Mouse (Mus musculus): Measurements from ENCODE around the gene Tpi1.

Tpi1 gene

GRCm38 (mm10) chr6:124813933-124814332 is at the start of gene Tpi1:
Tpi1 (minus strand) TSS chr6:124814296.
- DNase-seq = peak; percentile 80 to 86

GRCm38 (mm10) chr6:124863125-124863657 is 49.1 kb upstream of the Tpi1 start:
- no peak for DNase-seq

- no peak for DNase-seq
Observed at GRCm38 (mm10) chr6:124862406-124863124, 48.5 kb upstream of the Tpi1 start.

GRCm38 (mm10) chr6:124861802-124862201 is 47.7 kb upstream of the Tpi1 start:
- no peak for DNase-seq

GRCm38 (mm10) chr6:124861266-124861665 is 47.2 kb upstream of the Tpi1 start:
- DNase-seq = no peak

GRCm38 (mm10) chr6:124860511-124860910 is 46.4 kb upstream of the Tpi1 start:
- no peak for DNase-seq

- DNase-seq = peak; percentile 65 to 89
Observed at GRCm38 (mm10) chr6:124859725-124860124, 45.6 kb upstream of the Tpi1 start.

GRCm38 (mm10) chr6:124858561-124859318 is 44.6 kb upstream of the Tpi1 start:
- DNase-seq = no peak

- DNase-seq = no peak
Observed at GRCm38 (mm10) chr6:124857840-124858530, 43.9 kb upstream of the Tpi1 start.

GRCm38 (mm10) chr6:124856916-124857839 is 43.1 kb upstream of the Tpi1 start, which contains the start of gene P3h3:
P3h3 (minus strand) TSS chr6:124857752.
- DNase-seq = peak; percentile 62 to 72

- no peak for DNase-seq
Observed at GRCm38 (mm10) chr6:124856321-124856720, 42.2 kb upstream of the Tpi1 start.

- no peak for DNase-seq
Observed at GRCm38 (mm10) chr6:124854647-124855046, 40.6 kb upstream of the Tpi1 start.

GRCm38 (mm10) chr6:124850535-124850934 is 36.4 kb upstream of the Tpi1 start:
- no peak for DNase-seq

- DNase-seq = peak; percentile 67 to 91
Observed at GRCm38 (mm10) chr6:124847305-124847704, 33.2 kb upstream of the Tpi1 start.

- DNase-seq = no peak
Observed at GRCm38 (mm10) chr6:124840241-124841167, 26.4 kb upstream of the Tpi1 start, which contains the start of gene Gnb3. Gnb3 (minus strand) TSS chr6:124840275.

- no peak for DNase-seq
Observed at GRCm38 (mm10) chr6:124839805-124840204, 25.7 kb upstream of the Tpi1 start.

GRCm38 (mm10) chr6:124836411-124836810 is 22.3 kb upstream of the Tpi1 start:
- no peak for DNase-seq

GRCm38 (mm10) chr6:124835531-124835930 is 21.4 kb upstream of the Tpi1 start:
- no peak for DNase-seq

GRCm38 (mm10) chr6:124834512-124835081 is 20.5 kb upstream of the Tpi1 start:
- no peak for DNase-seq

GRCm38 (mm10) chr6:124831649-124832048 is 17.6 kb upstream of the Tpi1 start:
- DNase-seq = no peak
